ENCODE assay signal across 22 mouse cellular contexts in the genomic region with DNA sequence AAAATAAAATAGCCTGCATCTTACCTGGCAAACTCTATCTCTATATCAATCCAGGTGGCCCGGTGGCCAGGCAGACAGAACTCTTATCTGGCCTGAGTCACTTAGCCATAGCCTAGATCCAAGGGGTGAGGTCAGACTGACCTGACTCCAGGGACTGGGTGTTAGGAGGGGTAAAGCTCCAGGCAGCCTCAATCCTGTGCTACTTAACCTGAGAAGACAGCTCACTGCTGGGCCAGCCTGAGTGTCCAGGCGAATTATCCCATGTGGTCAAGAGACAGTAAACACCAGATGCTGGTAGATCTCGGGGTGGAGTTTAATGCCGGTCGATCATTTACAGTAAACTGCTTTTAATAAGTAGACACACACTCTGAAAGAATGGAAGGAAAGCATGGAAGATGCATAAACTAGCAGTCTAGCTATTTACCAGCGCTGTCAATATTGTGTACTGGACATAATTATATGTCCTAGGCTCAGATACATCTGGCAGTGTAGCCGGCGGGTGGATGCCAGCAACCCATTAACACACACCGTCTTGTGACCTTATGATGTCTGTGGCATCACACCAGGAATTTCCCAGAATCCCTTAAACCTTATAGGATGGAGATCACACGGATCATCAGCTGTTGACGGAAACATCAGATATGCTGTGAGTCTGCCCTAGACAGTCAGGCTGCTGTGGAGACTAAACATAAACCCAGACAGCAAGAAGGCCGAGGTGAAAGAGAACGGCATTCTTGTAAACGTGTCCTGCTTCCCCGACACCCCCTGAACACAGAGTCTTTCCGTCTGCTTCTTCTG.
DNase-seq lines count a peak whose midpoint lies in the region; ATAC-seq and TF ChIP-seq lines count a peak whose summit lies in the region.
"Had no signal": no experiment of that assay in that cellular context is flagged by ENCODE, and none has a peak within 500 bp of the region (broad histone marks: within the 10 kb centered on the region; RNA-seq: fewer than 3 reads in every experiment).

No protein-coding gene starts in this region.

- no peaks in the 10 kb centered on the region for H3K36me3 ChIP-seq in heart, embryonic 10.5 days
- H3K36me3 ChIP-seq in lung, embryonic 14.5 days (ENCODE audit: insufficient read depth): no peaks in the 10 kb centered on the region
- H3K36me3 ChIP-seq: embryonic facial prominence, embryonic 12.5 days; hindbrain, embryonic 15.5 days; limb, embryonic 12.5 days; liver, embryonic 13.5 days; neural tube, embryonic 12.5 days had no signal

- peaks cover 50% of the 10 kb centered on the region for H3K4me1 ChIP-seq in heart, embryonic 10.5 days
- H3K4me1 ChIP-seq in lung, embryonic 14.5 days (ENCODE audit: insufficient read depth): peaks cover 25% of the 10 kb centered on the region
- H3K4me1 ChIP-seq: megakaryocyte, embryonic 14.5 days had no signal

- 72% methylated on average over 16 of the region's 16 CpGs for WGBS in heart, embryonic 10.5 days
- WGBS in lung, embryonic 14.5 days: 41% methylated on average over 16 of the region's 16 CpGs

- no peak for DNase-seq in heart, embryonic 10.5 days (ENCODE audit: low spot score)
- no peak for DNase-seq in heart, postnatal 36 days
- DNase-seq in MN1 (ENCODE audit: low spot score): peak; percentile 40
- DNase-seq in lung, embryonic 14.5 days: peak; percentile 78
- peak; percentile 39 to 76 for DNase-seq in lung, postnatal 4 days
- no peak for DNase-seq in cerebellum, postnatal 4 days (ENCODE audit: low spot score in 2 of 2)
- no peak for DNase-seq in frontal cortex, adult 2 months (ENCODE audit: extremely low spot score in 1 of 2, low spot score in 1 of 2)
- DNase-seq: adrenal gland, postnatal 25 days; cerebellum, adult 18-20 months; forebrain, postnatal 0 days; heart, adult 18-20 months; liver, embryonic 13.5 days had no signal

- no peaks in the 10 kb centered on the region for H3K9me3 ChIP-seq in heart, embryonic 10.5 days
- H3K9me3 ChIP-seq in lung, embryonic 14.5 days (ENCODE audit: low read depth, low read length): no peaks in the 10 kb centered on the region
- H3K9me3 ChIP-seq: embryonic facial prominence, embryonic 12.5 days; hindbrain, embryonic 15.5 days; limb, embryonic 12.5 days; liver, embryonic 13.5 days; neural tube, embryonic 12.5 days had no signal

- H3K4me3 ChIP-seq in heart, embryonic 10.5 days: no peak overlapping the region
- no peak overlapping the region for H3K4me3 ChIP-seq in lung, embryonic 14.5 days (ENCODE audit: low read depth, low read length)
- H3K4me3 ChIP-seq: embryonic facial prominence, embryonic 12.5 days; hindbrain, embryonic 15.5 days; layer of hippocampus, adult 2 months; left cerebral cortex, adult 2 months; limb, embryonic 12.5 days; liver, embryonic 13.5 days; megakaryocyte, embryonic 14.5 days; neural tube, embryonic 12.5 days had no signal

- no peaks in the 10 kb centered on the region for H3K27me3 ChIP-seq in heart, embryonic 10.5 days (ENCODE audit: insufficient read depth, poor library complexity, severe bottlenecking)
- H3K27me3 ChIP-seq in lung, embryonic 14.5 days (ENCODE audit: insufficient read depth, low read length): no peaks in the 10 kb centered on the region
- H3K27me3 ChIP-seq: embryonic facial prominence, embryonic 12.5 days; hindbrain, embryonic 15.5 days; limb, embryonic 12.5 days; neural tube, embryonic 12.5 days had no signal

- peak overlapping the region; percentile 35; the same call in 1 of the 2 replicates for H3K4me2 ChIP-seq in lung, embryonic 14.5 days
- H3K4me2 ChIP-seq: embryonic facial prominence, embryonic 12.5 days; hindbrain, embryonic 15.5 days; limb, embryonic 12.5 days; liver, embryonic 13.5 days; neural tube, embryonic 12.5 days had no signal

- 0 out of 2 replicates have a peak overlapping the region, but pooled peaks have one; percentile 71 for H3K27ac ChIP-seq in heart, embryonic 10.5 days
- H3K27ac ChIP-seq in lung, embryonic 14.5 days (ENCODE audit: low read depth): peak overlapping the region; percentile 64; the same call in 1 of the 2 replicates
- H3K27ac ChIP-seq: embryonic facial prominence, embryonic 12.5 days; hindbrain, embryonic 15.5 days; kidney, postnatal 0 days; layer of hippocampus, adult 2 months; left cerebral cortex, adult 2 months; limb, embryonic 12.5 days; liver, embryonic 13.5 days; neural tube, embryonic 12.5 days had no signal

- TF ChIP-seq CTCF in lung, embryonic 14.5 days (IDR thresholded peaks at IDR 0.05; ENCODE audit: low read depth): no peak

- intact Hi-C loops in heart, postnatal 36 days (cut with DNase I): loop anchor here (5.0 kb wide), 1 partner anchor 154 kb away; the partner anchor contains the start of gene Ubl3

- no peak overlapping the region for H3K9ac ChIP-seq in lung, embryonic 14.5 days
- H3K9ac ChIP-seq: embryonic facial prominence, embryonic 12.5 days; forebrain, postnatal 0 days; hindbrain, embryonic 15.5 days; limb, embryonic 12.5 days; liver, embryonic 13.5 days; neural tube, embryonic 12.5 days had no signal

- peak; percentile 71 for ATAC-seq in lung, embryonic 14.5 days (ENCODE audit: insufficient read depth)
- no peak for ATAC-seq in granulocyte monocyte progenitor cell, adult 5-6 weeks (replicated peaks; ENCODE audit: poor library complexity, severe bottlenecking)
- ATAC-seq: forebrain, postnatal 0 days; intestine, embryonic 16.5 days had no signal

Comparison
In these comparisons a context has a peak if more than half of its experiments do, and no peak if none do; other contexts are left out.
1. DNase-seq: peak in MN1 (single experiment), lung, embryonic 14.5 days (single experiment) and lung, postnatal 4 days (2 of 2); none in heart, embryonic 10.5 days (single experiment), heart, postnatal 36 days (0 of 2), cerebellum, postnatal 4 days (0 of 2) and frontal cortex, adult 2 months (0 of 2).